Mouse (Mus musculus) megakaryocyte-erythroid progenitor cell, adult 5-6 weeks (primary cell): ENCODE results near the gene Cdk2. TPM values are rescaled to one million over a fixed set of nuclear protein-coding genes. Genes with fewer than 3 reads are reported as not detected.

Experiments
- ATAC-seq: replicated peaks from 2 replicates; pipeline ENCODE4 v1.8.0; 2016; ENCODE audit warnings: mild to moderate bottlenecking, inconsistent platforms; ENCODE audit not compliant: severe bottlenecking, poor library complexity, low FRiP score, low TSS enrichment
- total RNA-seq, 2 experiments: library from RNA; stranded (forward) in 1 of 2; stranded (reverse) in 1 of 2; fragments of 200-1000, 215-1000 nt in 1 of 2; fragments of >200 nt in 1 of 2; fragmentation: Nextera tagmentation in 1 of 2; gene quantifications; 2 replicates each; pipeline ENCODE4 v1.2.3; 2014 to 2017

The Cdk2 gene
- total RNA-seq, 2 experiments from 2014 or later = 66.1 to 94.9 TPM

DNA sequence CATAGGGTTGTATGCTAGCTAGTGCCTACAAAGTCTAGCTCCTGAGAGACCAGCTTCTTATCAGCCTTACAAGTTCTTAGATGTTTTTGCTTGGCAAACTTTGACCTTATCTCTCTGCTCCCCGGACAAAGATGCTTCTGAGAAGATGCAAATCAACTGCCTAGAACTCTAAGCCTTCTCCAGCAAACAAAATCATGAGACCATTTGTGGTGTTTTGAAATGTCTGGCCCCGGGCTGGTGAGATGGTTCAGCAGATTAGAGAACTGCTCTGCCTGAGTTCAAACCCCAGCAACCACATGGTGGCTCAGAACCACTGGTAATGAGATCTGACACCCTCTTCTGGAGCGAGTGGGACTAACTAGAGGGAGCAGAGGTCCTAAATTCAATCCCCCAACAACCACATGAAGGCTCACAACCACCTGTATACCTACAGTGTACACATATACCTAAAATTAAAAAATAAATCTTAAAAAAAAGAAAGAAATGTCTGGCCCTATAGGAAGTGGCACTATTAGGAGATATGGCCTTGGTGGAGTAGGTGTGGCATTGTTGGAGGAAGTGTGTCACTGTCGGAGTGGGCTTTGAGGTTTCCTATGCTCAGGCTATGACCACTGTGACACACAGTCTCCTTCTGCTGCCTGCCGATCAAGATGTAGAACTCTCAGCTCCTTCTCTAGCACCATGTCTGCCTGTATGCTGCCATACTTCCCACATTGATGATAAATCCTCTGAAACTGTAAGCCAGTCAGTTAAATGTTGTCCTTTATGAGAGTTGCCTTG lies 41.2 kb downstream of the Cdk2 start:
- ATAC-seq = no peak

DNA sequence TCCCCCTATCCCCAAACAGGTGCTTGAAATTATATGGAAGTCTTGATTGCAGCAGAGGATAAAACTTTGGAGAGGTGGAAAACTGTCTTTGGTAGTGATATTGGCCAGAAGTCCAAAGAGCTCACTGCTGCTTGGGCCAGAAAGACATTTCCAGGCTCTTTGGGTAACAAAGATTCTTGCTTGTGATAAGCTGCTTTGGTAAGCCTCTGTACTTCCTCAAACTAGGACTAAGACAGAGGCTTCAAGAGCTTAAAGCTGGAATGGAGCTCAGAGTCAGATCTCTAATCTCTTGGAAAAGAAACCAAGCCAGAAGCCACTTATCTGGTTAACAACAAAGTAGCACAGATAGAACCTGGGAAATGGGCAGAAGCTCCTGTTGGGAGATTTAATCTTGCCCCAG lies 42.4 kb downstream of the Cdk2 start:
- no peak for ATAC-seq

DNA sequence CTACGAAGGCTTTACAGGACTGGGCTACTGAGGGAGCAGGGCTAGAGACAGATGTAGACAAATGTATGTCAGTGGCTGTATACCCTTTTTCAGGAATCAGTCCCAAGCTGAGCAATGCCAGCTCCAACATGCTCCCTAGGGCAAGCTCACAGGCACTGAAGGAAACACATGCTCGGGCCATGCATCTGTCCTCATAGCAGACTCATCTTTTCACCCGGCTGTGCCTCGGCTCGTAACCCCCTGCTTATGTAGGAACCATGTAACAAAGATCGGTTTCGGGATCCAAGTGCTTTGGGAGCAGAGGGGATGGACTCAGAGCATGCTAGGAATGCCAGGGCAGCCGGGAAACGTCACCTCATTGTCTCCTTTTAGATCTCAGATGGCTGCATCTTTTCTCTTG lies 45.3 kb downstream of the Cdk2 start:
- no peak for ATAC-seq

DNA sequence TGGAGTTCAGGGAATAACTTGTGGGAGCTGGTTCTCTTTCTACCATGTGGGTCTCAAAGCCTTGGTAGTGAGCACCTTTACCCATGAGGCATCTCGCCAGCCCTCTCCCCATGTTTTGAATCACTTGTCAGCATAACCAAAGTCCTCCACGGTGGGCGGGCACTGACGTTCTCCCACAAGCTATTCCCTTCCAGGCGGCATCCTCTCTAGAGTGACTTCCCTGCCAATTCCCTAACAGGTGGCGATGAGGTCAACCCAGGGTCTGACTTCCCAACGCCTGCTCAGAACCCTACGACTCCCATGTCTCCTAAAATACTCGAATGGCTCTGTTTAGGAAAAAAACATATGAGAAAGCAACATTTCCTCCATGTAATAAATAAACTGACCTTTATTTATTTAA lies 47.0 kb downstream of the Cdk2 start:
- no peak for ATAC-seq

DNA sequence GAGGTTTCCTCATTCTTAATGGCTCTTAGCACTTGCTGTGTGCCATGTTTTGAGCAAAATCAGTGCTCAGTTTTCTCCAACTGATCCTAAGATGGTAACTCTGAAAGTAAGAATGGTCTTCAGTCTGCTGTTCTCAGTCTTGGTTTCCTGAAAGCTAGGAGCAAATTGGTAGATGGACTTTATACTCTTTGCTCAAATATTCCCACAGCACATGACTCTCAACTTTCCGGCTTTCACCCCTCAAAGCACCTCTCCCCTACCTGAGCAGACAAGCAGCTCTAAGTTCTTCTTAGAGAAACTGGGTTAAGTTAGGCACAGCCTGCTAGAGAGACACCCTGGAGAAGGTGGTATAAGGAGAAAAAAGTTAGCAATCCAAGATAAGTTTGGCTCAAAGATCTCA lies 48.1 kb downstream of the Cdk2 start:
- no peak for ATAC-seq

DNA sequence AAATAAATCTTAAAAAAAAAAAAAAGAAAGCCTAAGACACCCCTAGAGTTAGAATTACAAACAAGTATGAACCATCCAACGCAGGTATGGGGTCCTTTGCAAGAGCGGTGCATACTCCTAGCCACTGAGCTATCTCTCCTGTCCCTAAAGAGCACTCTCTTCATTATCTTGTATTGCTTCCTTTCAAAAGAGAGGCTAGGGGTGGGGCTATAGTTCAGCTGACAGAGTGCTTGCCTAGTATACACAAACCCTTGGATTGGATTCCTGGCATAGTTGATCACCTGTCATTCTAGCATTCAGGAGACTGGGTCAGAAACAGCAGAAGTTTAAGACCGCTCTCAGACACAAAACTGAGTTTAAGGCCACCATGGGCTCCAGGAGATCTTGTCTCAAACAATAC lies 49.6 kb downstream of the Cdk2 start:
- peak; percentile 93 for ATAC-seq

DNA sequence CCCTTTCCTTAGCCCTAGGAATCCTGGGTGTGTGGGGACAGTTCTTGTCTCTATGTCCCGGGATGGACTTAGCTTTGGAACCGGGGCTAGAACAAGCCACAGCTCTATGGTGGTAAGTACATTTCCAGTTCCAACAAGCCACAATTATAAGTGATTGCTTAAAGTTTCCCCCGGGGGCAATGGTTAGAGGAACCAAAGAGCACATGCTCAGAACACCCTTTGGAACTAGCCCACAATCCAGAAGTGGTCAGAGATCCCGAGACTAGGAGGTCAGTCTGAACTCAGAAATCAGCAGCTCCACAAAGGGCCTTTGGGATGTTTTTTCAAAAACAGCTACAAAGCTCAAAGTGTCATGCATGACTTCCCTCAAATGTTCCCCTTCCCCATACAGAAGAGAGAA lies 51.0 kb downstream of the Cdk2 start:
- no peak for ATAC-seq

Other genes starting within 250 kb of the Cdk2 start
- 98.5 and 119 TPM in 2 replicates for gene Smarcc2, start 245.8 kb downstream of the Cdk2 start, total RNA-seq (2014; fragmentation: Nextera tagmentation)
- 62.9 and 73.3 TPM in 2 replicates for gene Smarcc2, start 245.8 kb downstream of the Cdk2 start, total RNA-seq (2017)
- 655 and 828 TPM in 2 replicates for gene Myl6, start 210.9 kb downstream of the Cdk2 start, total RNA-seq (2014; fragmentation: Nextera tagmentation)
- gene Myl6, start 210.9 kb downstream of the Cdk2 start, total RNA-seq (2017) = 663 and 819 TPM in 2 replicates
- gene Myl6b, start 206.3 kb downstream of the Cdk2 start, total RNA-seq (2014; fragmentation: Nextera tagmentation) = 3.7 and 6.3 TPM in 2 replicates
- gene Myl6b, start 206.3 kb downstream of the Cdk2 start, total RNA-seq (2017) = 0.56 TPM in 1 of 2 replicates, not detected in the other
- gene Esyt1, start 179.2 kb downstream of the Cdk2 start, total RNA-seq (2014; fragmentation: Nextera tagmentation) = 49.7 and 53.8 TPM in 2 replicates
- gene Esyt1, start 179.2 kb downstream of the Cdk2 start, total RNA-seq (2017) = 59.2 and 66.2 TPM in 2 replicates
- gene Zc3h10, start 157.3 kb downstream of the Cdk2 start, total RNA-seq (2014; fragmentation: Nextera tagmentation) = 5.6 and 6.7 TPM in 2 replicates
- gene Zc3h10, start 157.3 kb downstream of the Cdk2 start, total RNA-seq (2017) = 8.3 and 10.2 TPM in 2 replicates
- gene Rpl41, start 155.7 kb downstream of the Cdk2 start, total RNA-seq (2014; fragmentation: Nextera tagmentation) = 7,210 and 7,602 TPM in 2 replicates
- 3,211 and 3,934 TPM in 2 replicates for gene Rpl41, start 155.7 kb downstream of the Cdk2 start, total RNA-seq (2017)
- gene Pa2g4, start 139.0 kb downstream of the Cdk2 start, total RNA-seq (2014; fragmentation: Nextera tagmentation) = 419 and 446 TPM in 2 replicates
- 426 and 489 TPM in 2 replicates for gene Pa2g4, start 139.0 kb downstream of the Cdk2 start, total RNA-seq (2017)
- gene Erbb3, start 115.4 kb downstream of the Cdk2 start, total RNA-seq (2014; fragmentation: Nextera tagmentation) = 1.9 and 3.2 TPM in 2 replicates
- gene Erbb3, start 115.4 kb downstream of the Cdk2 start, total RNA-seq (2017) = 0.09 and 1.2 TPM in 2 replicates
- 3,309 and 3,313 TPM in 2 replicates for gene Rps26, start 78.3 kb downstream of the Cdk2 start, total RNA-seq (2014; fragmentation: Nextera tagmentation)
- 1,110 and 1,543 TPM in 2 replicates for gene Rps26, start 78.3 kb downstream of the Cdk2 start, total RNA-seq (2017)
- 0.25 and 0.26 TPM in 2 replicates for gene Ikzf4, start 59.0 kb downstream of the Cdk2 start, total RNA-seq (2014; fragmentation: Nextera tagmentation)
- 0.19 TPM in 1 of 2 replicates, not detected in the other for gene Ikzf4, start 59.0 kb downstream of the Cdk2 start, total RNA-seq (2017)
- gene Suox, start 31.0 kb downstream of the Cdk2 start, total RNA-seq (2014; fragmentation: Nextera tagmentation) = 7.0 and 7.8 TPM in 2 replicates
- gene Suox, start 31.0 kb downstream of the Cdk2 start, total RNA-seq (2017) = 4.6 and 5.1 TPM in 2 replicates
- gene Rab5b, start 8.8 kb downstream of the Cdk2 start, total RNA-seq (2014; fragmentation: Nextera tagmentation) = 16.2 and 22.1 TPM in 2 replicates
- gene Rab5b, start 8.8 kb downstream of the Cdk2 start, total RNA-seq (2017) = 16.6 and 19.1 TPM in 2 replicates
- gene Pmel, start 836 bp downstream of the Cdk2 start, total RNA-seq (2014; fragmentation: Nextera tagmentation) = not detected in 2 replicates
- gene Pmel, start 836 bp downstream of the Cdk2 start, total RNA-seq (2017) = not detected in 2 replicates
- 10.6 and 11.4 TPM in 2 replicates for gene Dgka, start 39.8 kb upstream of the Cdk2 start, total RNA-seq (2014; fragmentation: Nextera tagmentation)
- 1.0 and 6.1 TPM in 2 replicates for gene Dgka, start 39.8 kb upstream of the Cdk2 start, total RNA-seq (2017)
- 26.6 and 38.0 TPM in 2 replicates for gene Pym1, start 42.9 kb upstream of the Cdk2 start, total RNA-seq (2014; fragmentation: Nextera tagmentation)
- 27.0 and 58.4 TPM in 2 replicates for gene Pym1, start 42.9 kb upstream of the Cdk2 start, total RNA-seq (2017)
- not detected in 2 replicates for gene Mmp19, start 85.9 kb upstream of the Cdk2 start, total RNA-seq (2014; fragmentation: Nextera tagmentation)
- gene Mmp19, start 85.9 kb upstream of the Cdk2 start, total RNA-seq (2017) = 0.05 and 0.23 TPM in 2 replicates
- 18.6 and 21.5 TPM in 2 replicates for gene Dnajc14, start 99.0 kb upstream of the Cdk2 start, total RNA-seq (2014; fragmentation: Nextera tagmentation)
- 20.8 and 30.7 TPM in 2 replicates for gene Dnajc14, start 99.0 kb upstream of the Cdk2 start, total RNA-seq (2017)
- 4.6 and 6.9 TPM in 2 replicates for gene Tmem198b, start 99.3 kb upstream of the Cdk2 start, total RNA-seq (2014; fragmentation: Nextera tagmentation)
- 1.5 and 2.8 TPM in 2 replicates for gene Tmem198b, start 99.3 kb upstream of the Cdk2 start, total RNA-seq (2017)
- 166 and 201 TPM in 2 replicates for gene Sarnp, start 112.3 kb upstream of the Cdk2 start, total RNA-seq (2014; fragmentation: Nextera tagmentation)
- gene Sarnp, start 112.3 kb upstream of the Cdk2 start, total RNA-seq (2017) = 364 and 369 TPM in 2 replicates
- gene Ormdl2, start 116.6 kb upstream of the Cdk2 start, total RNA-seq (2014; fragmentation: Nextera tagmentation) = 70.3 and 79.9 TPM in 2 replicates
- gene Ormdl2, start 116.6 kb upstream of the Cdk2 start, total RNA-seq (2017) = 99.3 and 115 TPM in 2 replicates
- 0.35 TPM in 1 of 2 replicates, not detected in the other for gene Gdf11, start 186.7 kb upstream of the Cdk2 start, total RNA-seq (2014; fragmentation: Nextera tagmentation)
- 0.69 TPM in 1 of 2 replicates, not detected in the other for gene Gdf11, start 186.7 kb upstream of the Cdk2 start, total RNA-seq (2017)
- gene Cd63, start 196.0 kb upstream of the Cdk2 start, total RNA-seq (2014; fragmentation: Nextera tagmentation) = 6.8 and 19.4 TPM in 2 replicates
- gene Cd63, start 196.0 kb upstream of the Cdk2 start, total RNA-seq (2017) = 15.5 and 18.0 TPM in 2 replicates
- gene Rdh5, start 217.9 kb upstream of the Cdk2 start, total RNA-seq (2014; fragmentation: Nextera tagmentation) = 12.8 and 19.0 TPM in 2 replicates
- 1.1 and 3.0 TPM in 2 replicates for gene Rdh5, start 217.9 kb upstream of the Cdk2 start, total RNA-seq (2017)
- 45.7 and 94.6 TPM in 2 replicates for gene Bloc1s1, start 219.0 kb upstream of the Cdk2 start, total RNA-seq (2014; fragmentation: Nextera tagmentation)
- gene Bloc1s1, start 219.0 kb upstream of the Cdk2 start, total RNA-seq (2017) = 73.8 and 82.2 TPM in 2 replicates
- not detected in 2 replicates for gene Itga7, start 228.8 kb upstream of the Cdk2 start, total RNA-seq (2014; fragmentation: Nextera tagmentation)
- gene Itga7, start 228.8 kb upstream of the Cdk2 start, total RNA-seq (2017) = 0.04 and 0.19 TPM in 2 replicates